Mouse (Mus musculus) E14TG2a.4 (cell line): ENCODE measurements around the gene Cog5.

Experiments
- CTCF ChIP-seq: conservative IDR thresholded peaks from 2 replicates; pipeline ENCODE4 v1.5.1; 2014; ENCODE audit warnings: low read length
- POU5F1 ChIP-seq: IDR thresholded peaks from 2 replicates; pipeline ENCODE4 v1.6.1; 2014; ENCODE audit warnings: low read length, borderline replicate concordance

DNA sequence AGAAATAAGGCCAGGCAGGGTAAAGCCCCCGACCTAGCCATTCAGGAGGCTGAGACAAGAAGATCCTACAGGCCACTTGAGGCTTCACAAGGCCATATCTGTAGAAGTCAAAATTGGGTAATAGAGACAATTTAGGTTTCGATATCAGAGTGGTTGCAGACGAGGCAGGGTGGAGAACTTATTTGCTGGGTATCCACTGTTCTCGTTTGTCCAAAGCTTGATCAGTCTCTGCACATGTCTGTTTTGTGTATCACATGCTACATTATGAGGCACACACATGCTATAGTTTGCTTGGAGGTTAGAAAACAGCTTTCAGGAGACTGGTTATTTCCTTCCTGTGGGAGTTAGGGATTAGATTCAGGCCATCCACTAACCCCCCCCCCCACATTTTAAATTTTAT lies 301.2 kb downstream of the Cog5 start:
- TF ChIP-seq CTCF (no peak), POU5F1 (no peak)
